Mouse (Mus musculus) embryonic fibroblast, embryonic 13.5 days (primary cell): Measurements from ENCODE around the gene Mob4.

Source experiments
- CTCF ChIP-seq: IDR thresholded peaks from 2 replicates; pipeline ENCODE4 v1.5.1; 2011; ENCODE audit warnings: mild to moderate bottlenecking, control low read depth, low read length, moderate library complexity, borderline replicate concordance; ENCODE audit not compliant: insufficient read depth
- POLR2A ChIP-seq: IDR thresholded peaks from 2 replicates; pipeline ENCODE4 v1.6.1; 2011; ENCODE audit warnings: low read depth, mild to moderate bottlenecking, control low read depth, low read length, moderate library complexity

DNA sequence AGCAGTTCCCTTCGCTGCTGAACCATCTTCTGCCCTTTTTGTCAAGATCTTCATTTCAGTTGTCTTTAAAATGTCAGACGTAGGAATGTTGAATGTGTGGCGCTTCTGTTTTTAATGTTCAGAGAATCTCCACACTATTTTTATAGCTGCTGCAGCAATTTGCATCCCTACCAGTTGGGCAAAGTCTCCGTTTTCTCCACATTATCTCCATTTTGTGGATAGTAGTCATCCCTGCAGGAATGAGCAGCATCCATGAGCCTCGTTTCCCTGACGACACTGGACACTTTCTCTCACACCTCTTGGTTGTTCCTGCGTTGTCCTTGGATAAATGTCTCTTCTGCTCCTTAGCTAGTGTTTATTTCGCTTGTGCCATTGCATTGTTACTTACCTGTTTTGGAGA lies 27.8 kb downstream of the Mob4 start:
- no peak for TF ChIP-seq CTCF
- TF ChIP-seq POLR2A, result no peak
